In the genomic region with DNA sequence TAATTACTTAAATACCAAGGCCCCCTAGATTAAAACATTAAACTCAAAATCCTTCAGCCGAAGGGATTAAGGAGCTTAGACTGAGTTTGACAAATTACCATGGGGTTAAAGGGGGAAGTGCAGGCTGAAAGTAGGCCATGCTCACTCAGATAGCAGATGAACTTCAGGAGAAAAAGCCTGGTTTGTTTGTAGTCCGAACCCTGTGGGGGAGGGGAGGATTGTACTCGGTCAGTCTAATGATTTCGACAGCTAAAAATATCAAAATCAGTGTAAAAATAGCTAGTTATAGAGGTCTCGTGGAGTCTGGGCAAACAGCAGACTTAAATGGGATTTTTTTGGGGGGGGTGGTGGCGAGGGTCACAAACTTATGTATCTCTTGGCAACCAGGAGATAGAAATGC, we compare ENCODE assay signal across 8 mouse cellular contexts.
DNase-seq lines count a peak whose midpoint lies in the region; ATAC-seq and TF ChIP-seq lines count a peak whose summit lies in the region.
"Had no signal": no experiment of that assay in that cellular context is flagged by ENCODE, and none has a peak within 500 bp of the region (broad histone marks: within the 10 kb centered on the region; RNA-seq: fewer than 3 reads in every experiment).

No protein-coding gene starts in this region.

- peak overlapping the region; percentile 76; the same call in 1 of the 2 replicates for H3K27ac ChIP-seq in hindbrain, postnatal 0 days
- H3K27ac ChIP-seq in hindbrain, embryonic 16.5 days (ENCODE audit: low read depth, low read length): no peak overlapping the region
- H3K27ac ChIP-seq in brown adipose tissue, adult 24 weeks (replicated peaks; ENCODE audit: low read depth, low read length): peak overlapping the region; percentile 58; the same call in 1 of the 2 replicates
- H3K27ac ChIP-seq in heart, embryonic 14.5 days (replicated peaks in 1 of 2; ENCODE audit: control insufficient read depth in 1 of 2, insufficient read depth in 1 of 2, low read depth in 2 of 2, low read length in 2 of 2): peak overlapping the region; percentile 85 to 94
- H3K27ac ChIP-seq: embryonic facial prominence, embryonic 12.5 days had no signal

- H3K4me2 ChIP-seq in hindbrain, postnatal 0 days (ENCODE audit: low read depth, low read length): no peak overlapping the region
- no peak overlapping the region for H3K4me2 ChIP-seq in hindbrain, embryonic 16.5 days (ENCODE audit: low read length)
- H3K4me2 ChIP-seq in heart, embryonic 14.5 days (ENCODE audit: low read length): peak overlapping the region; percentile 58
- H3K4me2 ChIP-seq: embryonic facial prominence, embryonic 12.5 days had no signal

- no peaks in the 10 kb centered on the region for H3K27me3 ChIP-seq in hindbrain, postnatal 0 days (ENCODE audit: insufficient read depth, low read length)
- no peaks in the 10 kb centered on the region for H3K27me3 ChIP-seq in hindbrain, embryonic 16.5 days (replicated peaks; ENCODE audit: control insufficient read depth, insufficient read depth, low read length)
- H3K27me3 ChIP-seq in heart, embryonic 14.5 days (ENCODE audit: control insufficient read depth, insufficient read depth, low read length): no peaks in the 10 kb centered on the region
- H3K27me3 ChIP-seq: embryonic facial prominence, embryonic 12.5 days had no signal

- no peak for TF ChIP-seq CTCF in hindbrain, postnatal 0 days (IDR thresholded peaks at IDR 0.05; ENCODE audit: low read depth)

- peaks cover 12% of the 10 kb centered on the region for H3K4me1 ChIP-seq in hindbrain, postnatal 0 days (ENCODE audit: insufficient read depth, low read length)
- peaks cover 3% of the 10 kb centered on the region for H3K4me1 ChIP-seq in hindbrain, embryonic 16.5 days (ENCODE audit: control insufficient read depth, insufficient read depth, low read depth, low read length)
- H3K4me1 ChIP-seq in brown adipose tissue, adult 24 weeks (ENCODE audit: control insufficient read depth, insufficient read depth, insufficient read length, low read length): peaks cover 25% of the 10 kb centered on the region; the same call in 1 of the 2 replicates
- H3K4me1 ChIP-seq in heart, embryonic 14.5 days (ENCODE audit: control insufficient read depth in 2 of 2, insufficient read depth in 2 of 2, low read length in 2 of 2): peaks cover 14 to 40% of the 10 kb centered on the region in 2 experiments

- H3K9me3 ChIP-seq in hindbrain, postnatal 0 days (ENCODE audit: low read length): no peaks in the 10 kb centered on the region
- no peaks in the 10 kb centered on the region for H3K9me3 ChIP-seq in hindbrain, embryonic 16.5 days (ENCODE audit: control insufficient read depth, low read length)
- no peaks in the 10 kb centered on the region for H3K9me3 ChIP-seq in heart, embryonic 14.5 days (ENCODE audit: control insufficient read depth, low read length)
- H3K9me3 ChIP-seq: embryonic facial prominence, embryonic 12.5 days had no signal

- H3K9ac ChIP-seq in hindbrain, postnatal 0 days (replicated peaks; ENCODE audit: low read length): no peak overlapping the region
- H3K9ac ChIP-seq in hindbrain, embryonic 16.5 days (ENCODE audit: low read depth, low read length): no peak overlapping the region
- H3K9ac ChIP-seq in heart, embryonic 14.5 days (ENCODE audit: low read length): peak overlapping the region; percentile 16; the same call in 1 of the 2 replicates
- H3K9ac ChIP-seq: embryonic facial prominence, embryonic 12.5 days had no signal

- H3K36me3 ChIP-seq in hindbrain, postnatal 0 days (ENCODE audit: insufficient read depth, low read length): no peaks in the 10 kb centered on the region; the same call in 1 of the 2 replicates
- no peaks in the 10 kb centered on the region for H3K36me3 ChIP-seq in hindbrain, embryonic 16.5 days (ENCODE audit: control insufficient read depth, insufficient read depth, low read length)
- H3K36me3 ChIP-seq in heart, embryonic 14.5 days (ENCODE audit: control insufficient read depth, insufficient read depth, low read length): peaks cover 37% of the 10 kb centered on the region

- H3K4me3 ChIP-seq in hindbrain, postnatal 0 days (ENCODE audit: low read length): no peak overlapping the region
- no peak overlapping the region for H3K4me3 ChIP-seq in hindbrain, embryonic 16.5 days (ENCODE audit: low read length)
- H3K4me3 ChIP-seq in brown adipose tissue, adult 24 weeks (ENCODE audit: insufficient read depth, low read depth, low read length): no peak overlapping the region
- no peak overlapping the region for H3K4me3 ChIP-seq in heart, embryonic 14.5 days (ENCODE audit: control insufficient read depth in 1 of 2, insufficient read depth in 1 of 2, low read depth in 1 of 2, low read length in 2 of 2)
- H3K4me3 ChIP-seq: embryonic facial prominence, embryonic 12.5 days had no signal

- no peak for DNase-seq in hindbrain, postnatal 0 days (ENCODE audit: low spot score)
- peak; percentile 41 for DNase-seq in adipocyte (ENCODE audit: low spot score)
- DNase-seq in thymus, adult 18-20 months: no peak
- DNase-seq in urinary bladder, postnatal 10 days (ENCODE audit: low spot score): no peak

- 36% methylated on average over 6 of the region's 6 CpGs for WGBS in hindbrain, postnatal 0 days
- WGBS in hindbrain, embryonic 16.5 days: 51% methylated on average over 6 of the region's 6 CpGs
- WGBS in heart, embryonic 14.5 days: 29% methylated on average over 6 of the region's 6 CpGs

- no peak for ATAC-seq in hindbrain, postnatal 0 days
- no peak for ATAC-seq in hindbrain, embryonic 16.5 days
- no peak for ATAC-seq in heart, embryonic 14.5 days (ENCODE audit: insufficient number of reproducible peaks, insufficient read depth, low FRiP score, low read depth)
